Mouse (Mus musculus): ENCODE results near the gene Lmo3. TPM values are rescaled to one million over a fixed set of nuclear protein-coding genes. Genes with fewer than 3 reads are reported as not detected.

Gene Lmo3
- polyA plus RNA-seq, 1 experiment = not detected

GRCm38 (mm10) chr6:138482834-138483233 is 98.9 kb downstream of the Lmo3 start:
- H3K27ac ChIP-seq (ENCODE audit: insufficient read depth, low read length) = no peak overlapping the region
- WGBS = 87% methylated on average over 3 of the region's 3 CpGs
- no peaks in the 10 kb centered on the region for H3K4me1 ChIP-seq (ENCODE audit: control insufficient read depth, insufficient read depth, insufficient read length)
- no peaks in the 10 kb centered on the region for H3K36me3 ChIP-seq (ENCODE audit: control insufficient read depth, insufficient read depth, low read length)
- no peak overlapping the region for H3K4me3 ChIP-seq (ENCODE audit: extremely low read depth, insufficient read depth, insufficient read length)
- no peak for DNase-seq (ENCODE audit: low read depth in 1 of 2, low spot score in 2 of 2)
- TF ChIP-seq CTCF (IDR thresholded peaks at IDR 0.05; ENCODE audit: extremely low read depth, insufficient read depth, insufficient read length, insufficient replicate concordance) (no peak), POLR2A (IDR thresholded peaks at IDR 0.05; ENCODE audit: low read depth, low read length) (no peak)
- no peaks in the 10 kb centered on the region for H3K27me3 ChIP-seq (ENCODE audit: control insufficient read depth, insufficient read depth, low read length)

- WGBS = 21% methylated on average over 5 of the region's 5 CpGs
- TF ChIP-seq CTCF (IDR thresholded peaks at IDR 0.05; ENCODE audit: extremely low read depth, insufficient read depth, insufficient read length, insufficient replicate concordance) = no peak
- TF ChIP-seq POLR2A (IDR thresholded peaks at IDR 0.05; ENCODE audit: low read depth, low read length) = no peak
- Histone ChIP-seq H3K27ac (ENCODE audit: insufficient read depth, low read length) (no peak overlapping the region), H3K4me1 (ENCODE audit: control insufficient read depth, insufficient read depth, insufficient read length) (no peaks in the 10 kb centered on the region), H3K27me3 (ENCODE audit: control insufficient read depth, insufficient read depth, low read length) (no peaks in the 10 kb centered on the region), H3K4me3 (ENCODE audit: extremely low read depth, insufficient read depth, insufficient read length) (no peak overlapping the region), H3K36me3 (ENCODE audit: control insufficient read depth, insufficient read depth, low read length) (no peaks in the 10 kb centered on the region)
- DNase-seq (ENCODE audit: low read depth in 1 of 2, low spot score in 2 of 2) = no peak
Observed at GRCm38 (mm10) chr6:138477611-138478010, 104.2 kb downstream of the Lmo3 start.

- no peak overlapping the region for H3K4me3 ChIP-seq (ENCODE audit: extremely low read depth, insufficient read depth, insufficient read length)
- 41% methylated on average over 4 of the region's 4 CpGs for WGBS
- TF ChIP-seq CTCF (IDR thresholded peaks at IDR 0.05; ENCODE audit: extremely low read depth, insufficient read depth, insufficient read length, insufficient replicate concordance) (no peak), POLR2A (IDR thresholded peaks at IDR 0.05; ENCODE audit: low read depth, low read length) (no peak)
Observed at GRCm38 (mm10) chr6:138469204-138469603, 112.6 kb downstream of the Lmo3 start.

GRCm38 (mm10) chr6:138444515-138445048 is 137.2 kb downstream of the Lmo3 start:
- DNase-seq (ENCODE audit: low read depth in 1 of 2, low spot score in 2 of 2) = no peak
- WGBS = 77% methylated on average over 3 of the region's 3 CpGs
- Histone ChIP-seq H3K4me1 (ENCODE audit: control insufficient read depth, insufficient read depth, insufficient read length) (no peaks in the 10 kb centered on the region), H3K4me3 (ENCODE audit: extremely low read depth, insufficient read depth, insufficient read length) (no peak overlapping the region), H3K27ac (ENCODE audit: insufficient read depth, low read length) (no peak overlapping the region), H3K27me3 (ENCODE audit: control insufficient read depth, insufficient read depth, low read length) (no peaks in the 10 kb centered on the region), H3K36me3 (ENCODE audit: control insufficient read depth, insufficient read depth, low read length) (no peaks in the 10 kb centered on the region)
- TF ChIP-seq POLR2A (IDR thresholded peaks at IDR 0.05; ENCODE audit: low read depth, low read length) = no peak
- TF ChIP-seq CTCF (IDR thresholded peaks at IDR 0.05; ENCODE audit: extremely low read depth, insufficient read depth, insufficient read length, insufficient replicate concordance) = no peak

More at GRCm38 (mm10) chr6:138469204-138469603, 112.6 kb downstream of the Lmo3 start:
- no peak for DNase-seq (ENCODE audit: low read depth in 1 of 2, low spot score in 2 of 2)
- Histone ChIP-seq H3K4me1 (ENCODE audit: control insufficient read depth, insufficient read depth, insufficient read length) (no peaks in the 10 kb centered on the region), H3K27ac (ENCODE audit: insufficient read depth, low read length) (no peak overlapping the region), H3K36me3 (ENCODE audit: control insufficient read depth, insufficient read depth, low read length) (no peaks in the 10 kb centered on the region), H3K27me3 (ENCODE audit: control insufficient read depth, insufficient read depth, low read length) (no peaks in the 10 kb centered on the region; the same call in 1 of the 2 replicates)

- Histone ChIP-seq H3K4me1 (ENCODE audit: control insufficient read depth, insufficient read depth, insufficient read length) (no peaks in the 10 kb centered on the region), H3K4me3 (ENCODE audit: extremely low read depth, insufficient read depth, insufficient read length) (no peak overlapping the region), H3K36me3 (ENCODE audit: control insufficient read depth, insufficient read depth, low read length) (no peaks in the 10 kb centered on the region), H3K27me3 (ENCODE audit: control insufficient read depth, insufficient read depth, low read length) (no peaks in the 10 kb centered on the region), H3K27ac (ENCODE audit: insufficient read depth, low read length) (no peak overlapping the region)
- no peak for DNase-seq (ENCODE audit: low read depth in 1 of 2, low spot score in 2 of 2)
- TF ChIP-seq CTCF (IDR thresholded peaks at IDR 0.05; ENCODE audit: extremely low read depth, insufficient read depth, insufficient read length, insufficient replicate concordance) (no peak), POLR2A (IDR thresholded peaks at IDR 0.05; ENCODE audit: low read depth, low read length) (no peak)
- 79% methylated on average over 3 of the region's 3 CpGs for WGBS
Observed at GRCm38 (mm10) chr6:138437351-138437750, 144.4 kb downstream of the Lmo3 start.

GRCm38 (mm10) chr6:138436813-138437212 is 145.0 kb downstream of the Lmo3 start:
- 81% methylated on average over 3 of the region's 3 CpGs for WGBS
- no peaks in the 10 kb centered on the region for H3K27me3 ChIP-seq (ENCODE audit: control insufficient read depth, insufficient read depth, low read length)
- no peaks in the 10 kb centered on the region for H3K4me1 ChIP-seq (ENCODE audit: control insufficient read depth, insufficient read depth, insufficient read length)
- no peak for DNase-seq (ENCODE audit: low read depth in 1 of 2, low spot score in 2 of 2)
- H3K4me3 ChIP-seq (ENCODE audit: extremely low read depth, insufficient read depth, insufficient read length) = no peak overlapping the region
- no peak overlapping the region for H3K27ac ChIP-seq (ENCODE audit: insufficient read depth, low read length)
- H3K36me3 ChIP-seq (ENCODE audit: control insufficient read depth, insufficient read depth, low read length) = no peaks in the 10 kb centered on the region
- TF ChIP-seq POLR2A (IDR thresholded peaks at IDR 0.05; ENCODE audit: low read depth, low read length) = no peak
- TF ChIP-seq CTCF (IDR thresholded peaks at IDR 0.05; ENCODE audit: extremely low read depth, insufficient read depth, insufficient read length, insufficient replicate concordance) = no peak

- WGBS = 24% methylated on average over 6 of the region's 6 CpGs
- DNase-seq (ENCODE audit: low read depth in 1 of 2, low spot score in 2 of 2) = no peak
- Histone ChIP-seq H3K36me3 (ENCODE audit: control insufficient read depth, insufficient read depth, low read length) (no peaks in the 10 kb centered on the region), H3K4me3 (ENCODE audit: extremely low read depth, insufficient read depth, insufficient read length) (no peak overlapping the region), H3K4me1 (ENCODE audit: control insufficient read depth, insufficient read depth, insufficient read length) (no peaks in the 10 kb centered on the region), H3K27me3 (ENCODE audit: control insufficient read depth, insufficient read depth, low read length) (no peaks in the 10 kb centered on the region), H3K27ac (ENCODE audit: insufficient read depth, low read length) (no peak overlapping the region)
- no peak for TF ChIP-seq CTCF (IDR thresholded peaks at IDR 0.05; ENCODE audit: extremely low read depth, insufficient read depth, insufficient read length, insufficient replicate concordance)
- TF ChIP-seq POLR2A (IDR thresholded peaks at IDR 0.05; ENCODE audit: low read depth, low read length) = no peak
Observed at GRCm38 (mm10) chr6:138427394-138427793, 154.4 kb downstream of the Lmo3 start.
